ENCODE assay signal across 8 mouse cellular contexts in genomic region chr10:127170837-127171272, GRCm38 (mm10). TPM values are rescaled to one million over a fixed set of nuclear protein-coding genes. Genes with fewer than 3 reads are reported as not detected.
A peak's percentile ranks its signal among the peaks of the same experiment; 100 is the strongest.
DNase-seq lines count a peak whose midpoint lies in the region; ATAC-seq and TF ChIP-seq lines count a peak whose summit lies in the region.

No protein-coding gene starts in this region.

- peaks cover 31% of the 10 kb centered on the region for H3K4me1 ChIP-seq in embryonic facial prominence, embryonic 13.5 days
- H3K4me1 ChIP-seq in heart, embryonic 15.5 days (replicated peaks) = peaks cover 28% of the 10 kb centered on the region

- H3K4me3 ChIP-seq in C2C12 (ENCODE audit: insufficient read depth, poor library complexity, severe bottlenecking) = no peak overlapping the region
- H3K4me3 ChIP-seq in embryonic facial prominence, embryonic 13.5 days = peak overlapping the region; percentile 44
- peak overlapping the region; percentile 44 for H3K4me3 ChIP-seq in heart, embryonic 15.5 days

- no peaks in the 10 kb centered on the region for H3K9me3 ChIP-seq in embryonic facial prominence, embryonic 13.5 days
- H3K9me3 ChIP-seq in heart, embryonic 15.5 days (replicated peaks) = no peaks in the 10 kb centered on the region

- peak overlapping the region; percentile 55 for H3K9ac ChIP-seq in embryonic facial prominence, embryonic 13.5 days
- H3K9ac ChIP-seq in heart, embryonic 15.5 days = peak overlapping the region; percentile 8; the same call in 1 of the 2 replicates

- ATAC-seq in embryonic facial prominence, embryonic 13.5 days (ENCODE audit: insufficient number of reproducible peaks, insufficient read depth, low FRiP score, low TSS enrichment, low read depth) = peak; percentile 58; the same call in 1 of the 2 replicates
- peak; percentile 45; the same call in 1 of the 2 replicates for ATAC-seq in heart, embryonic 15.5 days (replicated peaks; ENCODE audit: insufficient number of reproducible peaks, insufficient read depth, low FRiP score, low read depth)

- no peaks in the 10 kb centered on the region for H3K36me3 ChIP-seq in C2C12 (ENCODE audit: control insufficient read depth, insufficient read depth)
- no peaks in the 10 kb centered on the region for H3K36me3 ChIP-seq in embryonic facial prominence, embryonic 13.5 days
- no peaks in the 10 kb centered on the region for H3K36me3 ChIP-seq in heart, embryonic 15.5 days

- peak overlapping the region; percentile 75 for H3K4me2 ChIP-seq in embryonic facial prominence, embryonic 13.5 days
- H3K4me2 ChIP-seq in heart, embryonic 15.5 days = peak overlapping the region; percentile 72

- TF ChIP-seq CTCF in C2C12 (IDR thresholded peaks at IDR 0.05; ENCODE audit: control insufficient read depth, insufficient read depth, insufficient read length) = peak; percentile 91

- no peak overlapping the region for H3K27ac ChIP-seq in embryonic facial prominence, embryonic 13.5 days
- no peak overlapping the region for H3K27ac ChIP-seq in heart, embryonic 15.5 days

- peak; percentile 93 for DNase-seq in ZHBTc4 (ENCODE audit: low read depth, low spot score)
- peak; percentile 85 for DNase-seq in kidney, postnatal 10 days
- DNase-seq in lung, postnatal 25 days (ENCODE audit: low spot score) = peak; percentile 76
- peak; percentile 82 for DNase-seq in retina, postnatal 1 day
- peak; percentile 70 for DNase-seq in urinary bladder, postnatal 25 days (ENCODE audit: low spot score)

- H3K79me2 ChIP-seq in C2C12 (ENCODE audit: control insufficient read depth, insufficient read depth) = no peaks in the 10 kb centered on the region

- no peaks in the 10 kb centered on the region for H3K27me3 ChIP-seq in C2C12 (ENCODE audit: control insufficient read depth, insufficient read depth, insufficient read length)
- H3K27me3 ChIP-seq in embryonic facial prominence, embryonic 13.5 days = peaks cover 63% of the 10 kb centered on the region
- peaks cover 84% of the 10 kb centered on the region for H3K27me3 ChIP-seq in heart, embryonic 15.5 days

- 0% methylated on average over 29 of the region's 29 CpGs for whole genome bisulfite sequencing in embryonic facial prominence, embryonic 13.5 days
- 1% methylated on average over 29 of the region's 29 CpGs for WGBS in heart, embryonic 15.5 days

- H3ac ChIP-seq in C2C12 (ENCODE audit: control insufficient read depth, insufficient read length, low read depth) = peak overlapping the region; percentile 31

- H3K79me3 ChIP-seq in C2C12 (ENCODE audit: low read depth) = no peaks in the 10 kb centered on the region

TF ChIP-seq in C2C12, 6 proteins besides CTCF, POLR2A, EP300 and RAD21:
- no peak for TF ChIP-seq CEBPB (IDR thresholded peaks at IDR 0.05; ENCODE audit: low read depth)
- no peak for TF ChIP-seq MYOG (IDR thresholded peaks at IDR 0.05; ENCODE audit: control insufficient read depth, extremely low read depth, insufficient read length)
- TF ChIP-seq MAX (IDR thresholded peaks at IDR 0.05) = no peak

RNA-seq across cellular contexts. Expression of gene B4galnt1, which starts 5.8 kb away (rescaled TPM):
- polyA plus RNA-seq in C2C12 (2012; fragmentation: generic; extraction: Trizol) = 23.8 TPM
- polyA plus RNA-seq in embryonic facial prominence, embryonic 13.5 days (2015; fragmentation: Nextera tagmentation; extraction: Ambion mirVana) = 8.9 and 9.0 TPM in 2 replicates
- 1.5 and 5.7 TPM in 2 replicates for polyA plus RNA-seq in heart, embryonic 15.5 days (2015; fragmentation: Nextera tagmentation; extraction: Ambion mirVana)

RNA-seq across cellular contexts. Expression of gene Slc26a10, which starts 9.6 kb away (rescaled TPM):
- polyA plus RNA-seq in C2C12 (2012; fragmentation: generic; extraction: Trizol) = 2.9 TPM
- polyA plus RNA-seq in embryonic facial prominence, embryonic 13.5 days (2015; fragmentation: Nextera tagmentation; extraction: Ambion mirVana) = 1.3 and 2.0 TPM in 2 replicates
- polyA plus RNA-seq in heart, embryonic 15.5 days (2015; fragmentation: Nextera tagmentation; extraction: Ambion mirVana) = 15.6 and 16.7 TPM in 2 replicates

RNA-seq across cellular contexts. Expression of gene Arhgef25, which starts 19.0 kb away (rescaled TPM):
- polyA plus RNA-seq in C2C12 (2012; fragmentation: generic; extraction: Trizol) = 31.8 TPM
- 117 and 130 TPM in 2 replicates for polyA plus RNA-seq in embryonic facial prominence, embryonic 13.5 days (2015; fragmentation: Nextera tagmentation; extraction: Ambion mirVana)
- polyA plus RNA-seq in heart, embryonic 15.5 days (2015; fragmentation: Nextera tagmentation; extraction: Ambion mirVana) = 24.7 and 32.5 TPM in 2 replicates

RNA-seq across cellular contexts. Expression of gene Dtx3, which starts 24.7 kb away (rescaled TPM):
- 24.4 TPM for polyA plus RNA-seq in C2C12 (2012; fragmentation: generic; extraction: Trizol)
- 161 and 165 TPM in 2 replicates for polyA plus RNA-seq in embryonic facial prominence, embryonic 13.5 days (2015; fragmentation: Nextera tagmentation; extraction: Ambion mirVana)
- 63.5 and 86.0 TPM in 2 replicates for polyA plus RNA-seq in heart, embryonic 15.5 days (2015; fragmentation: Nextera tagmentation; extraction: Ambion mirVana)

RNA-seq across cellular contexts. Expression of gene Pip4k2c, which starts 40.5 kb away (rescaled TPM):
- polyA plus RNA-seq in C2C12 (2012; fragmentation: generic; extraction: Trizol) = 25.8 TPM
- polyA plus RNA-seq in embryonic facial prominence, embryonic 13.5 days (2015; fragmentation: Nextera tagmentation; extraction: Ambion mirVana) = 28.1 and 30.8 TPM in 2 replicates
- 23.2 and 27.0 TPM in 2 replicates for polyA plus RNA-seq in heart, embryonic 15.5 days (2015; fragmentation: Nextera tagmentation; extraction: Ambion mirVana)
